Mouse (Mus musculus): ENCODE measurements around the gene Stmnd1.
A peak's percentile ranks its signal among the peaks of the same experiment; 100 is the strongest.
"Not testable (repeated sequence)": the region's sequence is repeated elsewhere in the genome, so short reads cannot be mapped to it uniquely, and the experiment has no call there.

The Stmnd1 gene

DNA sequence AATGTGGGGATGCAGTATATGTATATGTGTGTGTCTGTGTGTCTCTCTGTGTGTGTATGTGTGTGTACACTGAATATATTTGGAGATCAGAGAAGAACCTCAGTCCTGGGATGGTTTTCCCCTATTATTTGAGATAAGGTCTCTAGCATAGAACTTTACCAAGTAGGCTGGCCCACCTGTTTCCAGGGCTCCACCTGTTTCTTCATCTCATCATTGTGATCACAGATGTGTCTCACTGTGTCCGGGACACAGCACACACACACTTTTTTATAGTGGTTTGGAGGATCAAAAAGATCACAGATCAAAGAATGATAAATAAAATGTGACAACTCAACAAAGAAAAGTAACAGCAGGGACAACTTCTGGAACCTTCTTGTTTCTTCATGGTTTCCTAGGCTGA is 17.0 kb downstream of the Stmnd1 start:
- DNase-seq (ENCODE audit: low spot score) = no peak

GRCm38 (mm10) chr13:46294365-46294764 is 20.8 kb downstream of the Stmnd1 start:
- DNase-seq (ENCODE audit: low spot score) = no peak

DNA sequence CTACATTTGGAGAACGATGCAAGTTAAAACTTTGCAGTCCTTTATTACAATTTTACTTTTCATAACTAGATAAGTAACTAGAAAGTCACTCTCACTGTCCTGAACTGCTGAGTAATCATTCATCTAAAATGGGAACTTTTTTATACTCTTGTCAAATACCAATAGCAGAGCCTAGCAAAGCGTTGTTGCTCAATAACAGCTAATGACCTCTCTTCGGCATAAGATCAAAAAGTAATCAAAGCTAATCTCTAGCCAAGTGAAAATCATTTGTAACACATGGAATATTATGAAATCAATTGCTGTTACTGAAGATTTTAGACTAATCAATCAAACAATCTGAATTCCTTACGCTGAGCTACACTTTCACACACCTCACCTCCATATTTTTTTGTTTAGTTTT is 24.2 kb downstream of the Stmnd1 start:
- DNase-seq (ENCODE audit: low spot score) = no peak

GRCm38 (mm10) chr13:46310790-46311189 is 37.3 kb downstream of the Stmnd1 start:
- peak; percentile 53 for DNase-seq (ENCODE audit: low spot score)

- no peak for DNase-seq (ENCODE audit: low spot score)
These were observed 39.7 kb downstream of the Stmnd1 start for GRCm38 (mm10) chr13:46313176-46313575.

DNA sequence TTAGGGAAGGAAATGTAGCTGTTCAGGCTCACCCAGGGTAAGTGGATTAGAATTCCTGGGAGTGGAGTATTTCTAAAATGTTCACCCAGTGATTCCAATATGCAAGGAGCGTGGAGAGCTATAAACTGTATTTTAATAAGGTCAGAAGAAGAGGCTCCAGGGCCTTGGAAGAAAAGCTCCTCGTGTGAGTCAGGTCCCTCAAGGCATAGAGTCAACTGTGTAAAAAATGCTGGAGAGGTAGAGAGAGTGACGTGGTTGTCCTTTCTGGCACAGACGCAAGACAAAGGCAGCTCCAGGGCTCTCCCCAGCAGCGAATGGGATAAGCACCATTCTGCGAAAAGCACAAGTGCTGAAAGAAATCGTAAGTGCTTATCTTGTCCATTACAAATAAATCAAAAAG is 41.6 kb downstream of the Stmnd1 start:
- no peak for DNase-seq (ENCODE audit: low spot score)

- no peak for DNase-seq (ENCODE audit: low spot score)
These were observed 52.9 kb downstream of the Stmnd1 start for GRCm38 (mm10) chr13:46326351-46326985.

DNA sequence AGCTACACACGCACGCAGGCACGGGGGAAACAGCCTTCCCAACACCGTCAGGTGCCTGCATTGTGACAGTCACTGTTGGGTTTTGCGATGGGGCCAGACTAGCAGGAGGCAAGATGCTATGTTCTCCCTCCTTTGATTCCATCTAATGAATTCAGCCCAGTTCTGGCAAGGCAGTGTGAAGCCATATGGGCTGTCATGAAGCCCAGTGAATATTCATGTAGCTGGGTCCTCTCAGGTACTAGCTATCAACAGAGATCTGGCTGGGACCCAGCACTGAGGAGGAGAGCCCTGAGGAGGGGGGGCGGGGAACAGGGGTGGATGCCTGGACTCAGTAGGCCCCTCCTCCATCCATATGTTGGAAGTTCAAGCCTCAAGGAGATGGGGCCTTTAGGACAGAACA is 61.5 kb downstream of the Stmnd1 start:
- no peak for DNase-seq (ENCODE audit: low spot score)

DNA sequence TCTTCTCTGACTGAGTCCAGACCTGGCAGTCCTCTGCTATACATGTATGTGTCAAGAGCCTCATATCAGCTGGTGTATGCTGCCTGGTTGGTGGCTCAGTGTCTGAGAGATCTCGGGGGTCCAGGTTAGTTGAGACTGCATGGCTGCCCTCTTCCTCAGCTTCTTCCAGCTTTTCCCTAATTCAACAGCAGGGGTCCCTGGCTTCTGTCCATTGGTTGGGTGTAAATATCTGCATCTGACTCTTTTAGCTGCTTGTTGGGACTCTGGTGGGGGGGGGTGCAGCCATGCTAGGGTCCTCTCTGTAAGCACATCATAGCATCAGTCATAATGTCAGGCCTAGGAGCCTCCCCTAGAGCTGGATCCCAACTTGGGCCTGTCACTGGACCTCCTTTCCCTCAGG is 62.8 kb downstream of the Stmnd1 start:
- DNase-seq (ENCODE audit: low spot score) = not testable (repeated sequence)

- no peak for DNase-seq (ENCODE audit: low spot score)
These were observed 64.3 kb downstream of the Stmnd1 start for GRCm38 (mm10) chr13:46337791-46338190.

- peak; percentile 55 for DNase-seq (ENCODE audit: low spot score)
These were observed 66.4 kb downstream of the Stmnd1 start for GRCm38 (mm10) chr13:46339954-46340353.

DNA sequence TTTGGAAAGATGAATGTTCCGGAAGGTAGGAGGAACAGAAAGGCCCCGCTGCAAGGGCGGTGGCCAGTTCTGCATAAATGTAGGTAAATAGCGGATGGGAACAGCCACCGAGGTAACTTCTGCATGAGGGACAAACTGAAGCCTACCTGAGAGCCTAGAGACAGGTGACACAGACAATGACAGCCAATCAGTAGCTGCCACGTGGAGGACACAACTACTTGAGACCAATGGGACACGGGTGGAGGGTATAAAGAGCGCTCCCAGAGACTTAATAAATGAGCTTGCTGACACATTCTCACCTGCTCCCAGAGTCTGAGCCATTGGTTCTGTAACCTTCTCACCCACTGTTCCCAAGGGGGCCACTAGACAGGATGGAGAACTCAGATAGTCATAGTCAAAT is 67.1 kb downstream of the Stmnd1 start:
- no peak for DNase-seq (ENCODE audit: low spot score)

GRCm38 (mm10) chr13:46341419-46341818 is 67.9 kb downstream of the Stmnd1 start:
- no peak for DNase-seq (ENCODE audit: low spot score)

GRCm38 (mm10) chr13:46343226-46343625 is 69.7 kb downstream of the Stmnd1 start:
- DNase-seq (ENCODE audit: low spot score) = no peak

GRCm38 (mm10) chr13:46346830-46347512 is 73.5 kb downstream of the Stmnd1 start:
- DNase-seq (ENCODE audit: low spot score) = no peak

- no peak for DNase-seq (ENCODE audit: low spot score)
These were observed 76.1 kb downstream of the Stmnd1 start for GRCm38 (mm10) chr13:46349664-46350063.
